Comparison of ENCODE assay signal across 19 mouse cellular contexts in genomic region chr17:5095741-5096140, GRCm38 (mm10).
DNase-seq lines count a peak whose midpoint lies in the region; ATAC-seq and TF ChIP-seq lines count a peak whose summit lies in the region.
"Had no signal": no experiment of that assay in that cellular context is flagged by ENCODE, and none has a peak within 500 bp of the region (broad histone marks: within the 10 kb centered on the region; RNA-seq: fewer than 3 reads in every experiment).

No protein-coding gene starts in this region.

- no peak for TF ChIP-seq EP300 in liver, postnatal 0 days (IDR thresholded peaks at IDR 0.05; ENCODE audit: low read depth)
- TF ChIP-seq EP300 in stomach, postnatal 0 days (optimal IDR thresholded peaks at IDR 0.05) = no peak

- H3K4me2 ChIP-seq in embryonic facial prominence, embryonic 14.5 days (ENCODE audit: low read depth, low read length) = no peak overlapping the region
- H3K4me2 ChIP-seq in liver, embryonic 12.5 days = no peak overlapping the region
- H3K4me2 ChIP-seq in liver, postnatal 0 days (ENCODE audit: low read depth, low read length) = no peak overlapping the region
- H3K4me2 ChIP-seq in stomach, embryonic 15.5 days = no peak overlapping the region
- H3K4me2 ChIP-seq in stomach, postnatal 0 days (replicated peaks; ENCODE audit: low read depth) = no peak overlapping the region
- H3K4me2 ChIP-seq: forebrain, embryonic 13.5 days; heart, embryonic 13.5 days had no signal

- WGBS in embryonic facial prominence, embryonic 14.5 days = 70% methylated on average over 13 of the region's 13 CpGs
- 92% methylated on average over 13 of the region's 13 CpGs for WGBS in embryonic facial prominence, embryonic 10.5 days
- WGBS in kidney, adult 2 months = 68% methylated on average over 13 of the region's 13 CpGs
- 86% methylated on average over 13 of the region's 13 CpGs for WGBS in liver, embryonic 12.5 days (ENCODE audit: insufficient replicate concordance)
- 76% methylated on average over 13 of the region's 13 CpGs for WGBS in liver, postnatal 0 days (ENCODE audit: insufficient replicate concordance)
- 75% methylated on average over 13 of the region's 13 CpGs for WGBS in stomach, embryonic 15.5 days
- 62% methylated on average over 13 of the region's 13 CpGs for WGBS in stomach, postnatal 0 days

- TF ChIP-seq POLR2A in kidney, adult 2 months (IDR thresholded peaks at IDR 0.05; ENCODE audit: low read depth, low read length) = no peak

- no peaks in the 10 kb centered on the region for H3K4me1 ChIP-seq in embryonic facial prominence, embryonic 14.5 days (ENCODE audit: control insufficient read depth, insufficient read depth, low read length)
- peaks cover 69% of the 10 kb centered on the region for H3K4me1 ChIP-seq in embryonic facial prominence, embryonic 10.5 days
- H3K4me1 ChIP-seq in kidney, adult 2 months (ENCODE audit: control insufficient read depth, insufficient read depth, low read length) = peaks cover 29% of the 10 kb centered on the region
- peaks cover 98% of the 10 kb centered on the region for H3K4me1 ChIP-seq in liver, embryonic 12.5 days
- peaks cover 60% of the 10 kb centered on the region for H3K4me1 ChIP-seq in liver, postnatal 0 days (ENCODE audit: insufficient read depth)
- peaks cover 24% of the 10 kb centered on the region for H3K4me1 ChIP-seq in stomach, embryonic 15.5 days
- H3K4me1 ChIP-seq in stomach, postnatal 0 days (replicated peaks; ENCODE audit: control insufficient read depth, insufficient read depth) = peaks cover 4% of the 10 kb centered on the region

- ATAC-seq in embryonic facial prominence, embryonic 14.5 days (ENCODE audit: low read depth) = peak; percentile 19; the same call in 1 of the 2 replicates
- no peak for ATAC-seq in liver, embryonic 12.5 days
- ATAC-seq in liver, postnatal 0 days = no peak
- ATAC-seq in stomach, embryonic 15.5 days (ENCODE audit: insufficient read depth, low FRiP score, low read depth) = no peak
- no peak for ATAC-seq in stomach, postnatal 0 days (ENCODE audit: low FRiP score, low TSS enrichment)
- ATAC-seq: CD4-positive, CD25-positive, alpha-beta regulatory T cell, adult 4 months had no signal

- no peak overlapping the region for H3K9ac ChIP-seq in embryonic facial prominence, embryonic 14.5 days (ENCODE audit: low read depth, low read length)
- H3K9ac ChIP-seq in liver, embryonic 12.5 days = no peak overlapping the region
- no peak overlapping the region for H3K9ac ChIP-seq in liver, postnatal 0 days (replicated peaks)
- no peak overlapping the region for H3K9ac ChIP-seq in stomach, embryonic 15.5 days
- H3K9ac ChIP-seq in stomach, postnatal 0 days (ENCODE audit: low read length) = no peak overlapping the region
- H3K9ac ChIP-seq: forebrain, embryonic 13.5 days; heart, embryonic 13.5 days had no signal

- H3K27me3 ChIP-seq in embryonic facial prominence, embryonic 14.5 days (replicated peaks; ENCODE audit: control insufficient read depth, insufficient read depth, low read length) = no peaks in the 10 kb centered on the region
- H3K27me3 ChIP-seq in embryonic facial prominence, embryonic 10.5 days (replicated peaks; ENCODE audit: low read depth, poor library complexity, severe bottlenecking) = no peaks in the 10 kb centered on the region
- no peaks in the 10 kb centered on the region for H3K27me3 ChIP-seq in kidney, adult 2 months (replicated peaks; ENCODE audit: control insufficient read depth, insufficient read depth, low read length)
- no peaks in the 10 kb centered on the region for H3K27me3 ChIP-seq in liver, embryonic 12.5 days (replicated peaks)
- no peaks in the 10 kb centered on the region for H3K27me3 ChIP-seq in liver, postnatal 0 days (ENCODE audit: insufficient read depth, low read length)
- H3K27me3 ChIP-seq in stomach, embryonic 15.5 days (replicated peaks) = no peaks in the 10 kb centered on the region
- no peaks in the 10 kb centered on the region for H3K27me3 ChIP-seq in stomach, postnatal 0 days (ENCODE audit: control insufficient read depth, insufficient read depth, low read length)
- H3K27me3 ChIP-seq: forebrain, embryonic 13.5 days had no signal

- no peak for DNase-seq in embryonic facial prominence, embryonic 14.5 days (ENCODE audit: low spot score)
- no peak for DNase-seq in embryonic facial prominence, embryonic 10.5 days (ENCODE audit: low spot score)
- DNase-seq in kidney, adult 2 months = no peak
- DNase-seq in kidney, postnatal 10 days = no peak
- DNase-seq in liver, postnatal 0 days = no peak
- DNase-seq in stomach, postnatal 0 days (ENCODE audit: low spot score) = no peak
- DNase-seq: adrenal gland, adult 8-10 months; adrenal gland, postnatal 36 days; B cell, adult 2 months; cerebellum, adult 2 months; cerebellum, postnatal 10 days; gastrocnemius, postnatal 36 days; heart, postnatal 36 days had no signal

- no peak overlapping the region for H3K27ac ChIP-seq in embryonic facial prominence, embryonic 14.5 days (replicated peaks; ENCODE audit: low read depth, low read length)
- no peak overlapping the region for H3K27ac ChIP-seq in embryonic facial prominence, embryonic 10.5 days (replicated peaks)
- peak overlapping the region; percentile 21; the same call in 1 of the 2 replicates for H3K27ac ChIP-seq in kidney, adult 2 months (ENCODE audit: insufficient read depth, low read depth, low read length)
- H3K27ac ChIP-seq in liver, embryonic 12.5 days = 0 out of 2 replicates have a peak overlapping the region, but pooled peaks have one; percentile 98
- no peak overlapping the region for H3K27ac ChIP-seq in liver, postnatal 0 days (ENCODE audit: low read depth)
- peak overlapping the region; percentile 6; the same call in 1 of the 2 replicates for H3K27ac ChIP-seq in stomach, embryonic 15.5 days
- no peak overlapping the region for H3K27ac ChIP-seq in stomach, postnatal 0 days (replicated peaks)
- H3K27ac ChIP-seq: forebrain, embryonic 13.5 days; heart, embryonic 13.5 days had no signal

- no peak for TF ChIP-seq CTCF in kidney, adult 2 months (conservative IDR thresholded peaks at IDR 0.05; ENCODE audit: insufficient read depth, insufficient read length, low read depth, low read length)
- no peak for TF ChIP-seq CTCF in liver, postnatal 0 days (IDR thresholded peaks at IDR 0.05; ENCODE audit: low read depth)
- TF ChIP-seq CTCF in stomach, postnatal 0 days (IDR thresholded peaks at IDR 0.05; ENCODE audit: low read depth) = no peak

- H3K36me3 ChIP-seq in embryonic facial prominence, embryonic 14.5 days (ENCODE audit: control insufficient read depth, insufficient read depth, low read length) = 0 out of 2 replicates have a peak, but pooled peaks cover 7% of the 10 kb centered on the region
- peaks cover 36% of the 10 kb centered on the region for H3K36me3 ChIP-seq in embryonic facial prominence, embryonic 10.5 days (replicated peaks)
- no peaks in the 10 kb centered on the region for H3K36me3 ChIP-seq in kidney, adult 2 months (ENCODE audit: control insufficient read depth, insufficient read depth, low read length)
- no peaks in the 10 kb centered on the region; the same call in 1 of the 2 replicates for H3K36me3 ChIP-seq in liver, embryonic 12.5 days
- 0 out of 2 replicates have a peak, but pooled peaks cover 2% of the 10 kb centered on the region for H3K36me3 ChIP-seq in liver, postnatal 0 days (replicated peaks; ENCODE audit: insufficient read depth, low read length)
- no peaks in the 10 kb centered on the region for H3K36me3 ChIP-seq in stomach, embryonic 15.5 days
- H3K36me3 ChIP-seq in stomach, postnatal 0 days (ENCODE audit: control insufficient read depth, insufficient read depth, low read length) = no peaks in the 10 kb centered on the region

- no peak overlapping the region for H3K4me3 ChIP-seq in embryonic facial prominence, embryonic 14.5 days (ENCODE audit: low read depth, low read length)
- no peak overlapping the region for H3K4me3 ChIP-seq in embryonic facial prominence, embryonic 10.5 days
- no peak overlapping the region for H3K4me3 ChIP-seq in kidney, adult 2 months (ENCODE audit: insufficient read depth, low read depth, low read length)
- no peak overlapping the region for H3K4me3 ChIP-seq in liver, embryonic 12.5 days
- H3K4me3 ChIP-seq in liver, postnatal 0 days (ENCODE audit: low read depth, low read length) = no peak overlapping the region
- H3K4me3 ChIP-seq in stomach, embryonic 15.5 days (replicated peaks) = no peak overlapping the region
- H3K4me3 ChIP-seq in stomach, postnatal 0 days (ENCODE audit: low read depth, low read length) = no peak overlapping the region
- H3K4me3 ChIP-seq: forebrain, embryonic 13.5 days; heart, embryonic 13.5 days had no signal

- no peaks in the 10 kb centered on the region for H3K9me3 ChIP-seq in embryonic facial prominence, embryonic 14.5 days (ENCODE audit: control insufficient read depth, low read length)
- no peaks in the 10 kb centered on the region for H3K9me3 ChIP-seq in embryonic facial prominence, embryonic 10.5 days
- no peaks in the 10 kb centered on the region for H3K9me3 ChIP-seq in liver, embryonic 12.5 days (replicated peaks)
- no peaks in the 10 kb centered on the region for H3K9me3 ChIP-seq in liver, postnatal 0 days (ENCODE audit: low read length)
- H3K9me3 ChIP-seq in stomach, embryonic 15.5 days = no peaks in the 10 kb centered on the region
- no peaks in the 10 kb centered on the region for H3K9me3 ChIP-seq in stomach, postnatal 0 days (ENCODE audit: control insufficient read depth, low read length)
- H3K9me3 ChIP-seq: forebrain, embryonic 13.5 days; G1E; heart, embryonic 13.5 days had no signal

Comparison
In these comparisons a context has a peak if more than half of its experiments do, and no peak if none do; other contexts are left out.
1. H3K27ac ChIP-seq: peak in kidney, adult 2 months (single experiment), liver, embryonic 12.5 days (single experiment) and stomach, embryonic 15.5 days (single experiment); none in embryonic facial prominence, embryonic 14.5 days (single experiment), embryonic facial prominence, embryonic 10.5 days (single experiment), liver, postnatal 0 days (single experiment) and stomach, postnatal 0 days (single experiment).